Mouse (Mus musculus) brain, embryonic 14.5 days (tissue): Measurements from ENCODE around the gene Defb45. TPM values are rescaled to one million over a fixed set of nuclear protein-coding genes. Genes with fewer than 3 reads are reported as not detected.

Source experiments
- DNase-seq: peaks from one replicate; pipeline ENCODE4 v3.0.0-alpha.2; 2011; ENCODE audit warnings: low read depth
- CTCF ChIP-seq: fragments of 200-500 bp; IDR thresholded peaks from 2 replicates; pipeline ENCODE4 v1.5.1; 2012; ENCODE audit warnings: inconsistent platforms, mild to moderate bottlenecking, moderate library complexity, borderline replicate concordance; ENCODE audit not compliant: insufficient read depth, insufficient read length; ENCODE audit errors: extremely low read depth
- POLR2A ChIP-seq: fragments of 200-500 bp; IDR thresholded peaks from 2 replicates; pipeline ENCODE4 v1.6.1; 2012; ENCODE audit warnings: mild to moderate bottlenecking, inconsistent platforms, borderline replicate concordance; ENCODE audit not compliant: poor library complexity, insufficient read depth, insufficient read length, severe bottlenecking; ENCODE audit errors: extremely low read depth
- polyA plus RNA-seq: library from polyadenylated mRNA; depleted of rRNA; stranded (reverse); fragments of >200 nt; gene quantifications from 2 replicates; pipeline ENCODE4 v1.2.3, GENCODE M21; 2012

Defb45 gene
- polyA plus RNA-seq, 1 experiment = not detected

- DNase-seq = no peak
- no peak for TF ChIP-seq CTCF
- no peak for TF ChIP-seq POLR2A
Observed at GRCm38 (mm10) chr2:152589021-152589420, 10.2 kb downstream of the Defb45 start.

- TF ChIP-seq POLR2A (no peak), CTCF (no peak)
- no peak for DNase-seq
Observed at GRCm38 (mm10) chr2:152588450-152588849, 10.7 kb downstream of the Defb45 start.

- peak; percentile 4 for DNase-seq
- no peak for TF ChIP-seq POLR2A
- TF ChIP-seq CTCF = peak; percentile 27; the same call in 1 of the 2 replicates
Observed at GRCm38 (mm10) chr2:152586926-152587560, 12.2 kb downstream of the Defb45 start.

DNA sequence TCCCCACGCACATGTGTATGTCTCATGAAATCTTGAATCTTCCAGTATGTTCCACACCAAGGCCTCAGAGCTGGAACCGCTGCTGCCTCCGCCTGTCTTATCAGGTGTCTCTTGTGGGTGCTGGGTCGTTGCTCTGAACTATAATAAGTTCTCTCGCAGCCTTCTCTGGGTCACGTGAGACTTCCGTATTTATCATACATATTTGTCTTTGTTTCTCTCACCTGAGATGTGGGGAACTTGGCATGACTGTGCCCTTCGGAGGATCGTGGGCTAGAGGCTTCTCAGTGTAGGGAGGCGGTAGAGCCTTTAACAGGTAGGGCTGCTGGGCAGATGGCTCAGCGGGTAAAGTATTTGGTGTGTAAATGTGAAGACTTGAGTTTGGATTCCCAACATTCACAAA, 18.6 kb downstream of the Defb45 start:
- no peak for DNase-seq
- TF ChIP-seq CTCF (no peak), POLR2A (no peak)

GRCm38 (mm10) chr2:152580107-152580506, 19.1 kb downstream of the Defb45 start, which contains the start of gene Defb19:
TSS of gene Defb19 (minus strand) at chr2:152580312.
- TF ChIP-seq CTCF (no peak), POLR2A (no peak)
- no peak for DNase-seq

GRCm38 (mm10) chr2:152573484-152573883, 25.7 kb downstream of the Defb45 start:
- DNase-seq = no peak
- TF ChIP-seq CTCF (no peak), POLR2A (no peak)

DNA sequence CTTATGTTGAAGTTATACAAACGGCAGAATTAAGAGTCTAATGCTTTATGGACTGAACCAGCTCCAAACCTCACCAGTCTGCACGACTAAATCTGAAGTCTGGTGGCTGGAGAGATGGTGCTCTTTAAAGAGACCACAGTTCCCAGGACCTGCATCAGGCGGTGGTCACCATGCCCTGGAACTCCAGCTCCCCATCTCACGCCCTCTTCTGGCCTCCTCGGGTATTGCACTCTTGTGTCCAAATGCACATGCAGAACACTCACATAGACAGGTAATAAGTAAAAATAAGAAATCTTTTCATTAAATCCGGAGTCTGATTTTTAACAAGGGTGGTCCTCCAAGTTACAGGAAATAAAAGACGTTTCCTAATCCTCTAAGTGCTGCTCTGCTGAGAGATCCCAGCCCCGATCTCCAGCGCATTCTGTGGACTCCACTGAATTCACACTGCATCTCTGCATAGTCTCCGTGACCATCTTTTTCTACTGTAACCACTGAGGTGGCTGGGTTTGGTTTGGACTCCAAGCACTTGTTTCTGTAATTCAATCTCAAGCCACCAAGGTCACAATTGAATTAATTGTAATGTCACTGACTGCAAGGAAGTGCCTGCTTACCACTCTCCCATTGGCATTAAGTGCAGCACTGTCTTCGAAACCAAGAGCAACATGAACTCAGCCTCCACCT, 26.9 kb downstream of the Defb45 start, which contains the start of gene Defb21:
Gene Defb21, plus strand, starts transcription at position 631 of the 681 bp plus-strand sequence.
- TF ChIP-seq CTCF (peak; percentile 55), POLR2A (no peak)
- no peak for DNase-seq

GRCm38 (mm10) chr2:152570313-152570712, 28.9 kb downstream of the Defb45 start:
- no peak for TF ChIP-seq CTCF
- no peak for TF ChIP-seq POLR2A
- no peak for DNase-seq

DNA sequence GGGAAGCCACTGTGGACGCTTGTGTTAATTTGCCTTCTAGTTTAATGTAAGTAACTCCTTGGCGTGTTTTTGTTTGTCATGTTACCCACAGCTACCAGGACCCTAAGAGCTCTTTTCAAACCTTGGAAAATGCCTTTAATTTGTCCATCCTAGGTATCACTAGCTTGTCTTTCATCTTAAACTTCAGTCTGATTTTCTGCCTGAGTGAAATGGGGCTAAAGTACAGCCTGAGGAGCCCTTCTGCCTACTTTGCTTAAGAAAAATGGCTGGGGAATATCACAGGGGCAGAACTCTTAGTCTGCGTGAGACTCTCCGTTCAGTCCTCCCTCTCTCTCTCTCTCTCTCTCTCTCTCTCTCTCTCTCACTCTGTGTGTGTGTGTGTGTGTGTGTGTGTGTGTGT, 29.3 kb downstream of the Defb45 start:
- no peak for TF ChIP-seq CTCF
- no peak for TF ChIP-seq POLR2A
- DNase-seq = no peak

DNA sequence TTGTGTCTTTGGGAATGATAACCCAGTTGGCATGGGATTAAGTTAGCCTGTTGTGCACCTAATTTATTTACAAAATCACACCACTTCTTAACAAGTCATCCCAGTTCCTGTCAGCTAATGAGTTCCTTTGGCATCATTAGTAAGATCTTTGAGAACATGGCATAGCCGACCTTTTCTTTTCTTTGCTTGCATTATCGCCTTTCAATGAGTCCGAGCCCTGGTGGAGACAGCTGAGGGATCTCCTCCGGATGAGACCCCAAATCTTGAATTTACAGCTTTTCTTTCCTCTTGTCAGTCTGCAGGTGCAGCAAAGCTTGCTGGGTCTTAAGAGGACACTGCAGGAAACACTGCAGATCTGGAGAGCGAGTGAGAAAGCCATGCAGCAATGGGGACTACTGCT, 30.2 kb downstream of the Defb45 start, which contains the start of gene Gm17416:
Gene Gm17416, plus strand, starts transcription at position 301 of the 400 bp plus-strand sequence.
- no peak for TF ChIP-seq CTCF
- TF ChIP-seq POLR2A = no peak

DNA sequence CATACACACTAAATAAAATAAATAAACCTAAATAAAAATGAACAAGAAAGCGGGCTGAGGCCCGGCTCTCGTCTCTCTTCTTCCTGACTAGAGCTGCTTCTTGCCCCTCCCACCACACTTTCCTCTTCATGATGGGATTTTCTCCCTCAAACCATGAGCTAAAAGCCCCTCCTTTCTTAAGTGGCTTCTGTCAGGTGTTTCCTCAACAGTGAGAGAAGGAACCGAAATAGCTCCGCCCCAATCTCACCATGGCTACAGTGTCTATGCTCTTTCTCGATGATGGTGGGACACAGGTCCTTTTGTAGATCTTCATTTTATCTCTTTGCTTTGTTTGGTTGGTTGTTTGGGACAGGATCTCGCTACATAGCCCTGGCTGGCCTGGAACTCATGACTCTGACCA, 42.5 kb downstream of the Defb45 start:
- no peak for DNase-seq
- TF ChIP-seq POLR2A (no peak), CTCF (no peak)

More for the DNA sequence above, 30.2 kb downstream of the Defb45 start, which contains the start of gene Gm17416:
- no peak for DNase-seq

DNA sequence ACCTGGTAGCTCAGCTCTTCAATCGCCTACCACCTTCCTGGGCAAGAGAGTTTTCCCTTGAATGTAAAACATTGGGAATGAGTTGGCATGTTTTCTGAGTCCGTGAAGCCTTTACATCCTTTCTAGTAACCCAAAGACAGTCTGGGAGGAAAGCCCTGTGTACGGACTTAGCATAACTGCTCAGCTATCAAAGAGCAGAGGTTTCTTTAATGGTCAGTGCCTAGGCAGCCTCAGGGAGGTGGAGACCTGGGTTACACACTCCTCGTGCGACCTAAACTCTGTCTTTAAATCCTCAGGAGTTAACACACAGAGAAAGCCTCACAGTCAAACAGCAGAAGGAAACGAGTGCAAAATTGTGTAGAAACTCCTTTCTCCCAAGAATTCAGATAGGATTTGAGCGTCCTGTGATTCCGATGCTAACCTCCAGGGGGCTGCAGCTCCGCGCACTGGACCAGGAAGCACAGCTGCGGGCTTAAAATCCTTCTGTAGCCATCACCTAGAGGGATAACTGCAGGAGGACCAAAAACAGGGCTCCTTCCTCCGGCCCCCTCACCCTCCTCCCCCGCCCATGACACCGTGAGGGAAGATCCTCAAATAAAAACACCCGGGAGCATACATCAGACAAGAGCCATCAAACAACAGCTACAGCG, 45.3 kb downstream of the Defb45 start:
- peak; percentile 79 for DNase-seq
- TF ChIP-seq POLR2A (no peak), CTCF (peak; percentile 90)
